Comparison of ENCODE assay signal across 11 mouse cellular contexts in genomic region chr19:47403391-47404379, GRCm38 (mm10).
DNase-seq lines count a peak whose midpoint lies in the region; ATAC-seq and TF ChIP-seq lines count a peak whose summit lies in the region.
"Had no signal": no experiment of that assay in that cellular context is flagged by ENCODE, and none has a peak within 500 bp of the region (broad histone marks: within the 10 kb centered on the region; RNA-seq: fewer than 3 reads in every experiment).

No protein-coding gene starts in this region.

- no peak for ATAC-seq in lung, embryonic 14.5 days (ENCODE audit: insufficient read depth)
- ATAC-seq in erythroblast, adult 5-6 weeks (replicated peaks; ENCODE audit: low FRiP score, poor library complexity, severe bottlenecking): 0 out of 2 replicates have a peak, but pooled peaks have one; percentile 11

- no peaks in the 10 kb centered on the region for H3K27me3 ChIP-seq in lung, embryonic 14.5 days (ENCODE audit: insufficient read depth, low read length)
- no peaks in the 10 kb centered on the region for H3K27me3 ChIP-seq in myocyte (ENCODE audit: control insufficient read depth, insufficient read depth, insufficient read length)
- H3K27me3 ChIP-seq: forebrain, embryonic 12.5 days; hindbrain, embryonic 15.5 days had no signal

- peak; percentile 44 for DNase-seq in adrenal gland, adult 2 months
- DNase-seq in adrenal gland, adult 8-10 months: no peak
- peak; percentile 31 for DNase-seq in lung, embryonic 14.5 days
- no peak for DNase-seq in lung, postnatal 14 days
- no peak for DNase-seq in thymus, postnatal 0 days (ENCODE audit: low spot score)
- DNase-seq in cerebellum, postnatal 36 days: no peak
- DNase-seq: thymus, postnatal 4 days had no signal

- no peak for TF ChIP-seq CTCF in lung, embryonic 14.5 days (IDR thresholded peaks at IDR 0.05; ENCODE audit: low read depth)

- no peak overlapping the region for H3K4me3 ChIP-seq in lung, embryonic 14.5 days (ENCODE audit: low read depth, low read length)
- no peak overlapping the region for H3K4me3 ChIP-seq in myocyte
- H3K4me3 ChIP-seq: forebrain, embryonic 12.5 days; hindbrain, embryonic 15.5 days had no signal

- no peak overlapping the region for H3K9ac ChIP-seq in lung, embryonic 14.5 days
- H3K9ac ChIP-seq: forebrain, embryonic 12.5 days; hindbrain, embryonic 15.5 days had no signal

- no peak for TF ChIP-seq POLR2A in myocyte (IDR thresholded peaks at IDR 0.05; ENCODE audit: insufficient read length, low read depth)

- peak overlapping the region; percentile 83 for H3K27ac ChIP-seq in lung, embryonic 14.5 days (ENCODE audit: low read depth)
- H3K27ac ChIP-seq: forebrain, embryonic 12.5 days; hindbrain, embryonic 15.5 days had no signal

- no peak overlapping the region for H3K4me2 ChIP-seq in lung, embryonic 14.5 days
- peak overlapping the region; percentile 65 for H3K4me2 ChIP-seq in myocyte (ENCODE audit: low read depth)
- H3K4me2 ChIP-seq: forebrain, embryonic 12.5 days; hindbrain, embryonic 15.5 days had no signal

- peaks cover 4% of the 10 kb centered on the region for H3K79me2 ChIP-seq in myocyte (ENCODE audit: control insufficient read depth, insufficient read depth)

- H3ac ChIP-seq in myocyte (ENCODE audit: control insufficient read depth, insufficient read length): no peak overlapping the region

- H3K9me3 ChIP-seq in lung, embryonic 14.5 days (ENCODE audit: low read depth, low read length): no peaks in the 10 kb centered on the region
- H3K9me3 ChIP-seq: forebrain, embryonic 12.5 days; hindbrain, embryonic 15.5 days had no signal

- H3K4me1 ChIP-seq in lung, embryonic 14.5 days (ENCODE audit: insufficient read depth): peaks cover 20% of the 10 kb centered on the region

- no peaks in the 10 kb centered on the region for H3K36me3 ChIP-seq in lung, embryonic 14.5 days (ENCODE audit: insufficient read depth)
- no peaks in the 10 kb centered on the region for H3K36me3 ChIP-seq in myocyte (ENCODE audit: control insufficient read depth, insufficient read depth)
- H3K36me3 ChIP-seq: hindbrain, embryonic 15.5 days had no signal

- WGBS in lung, embryonic 14.5 days: 52% methylated on average over 3 of the region's 3 CpGs

TF ChIP-seq in myocyte, 11 proteins besides CTCF, POLR2A, EP300 and RAD21:
- TF ChIP-seq REST (IDR thresholded peaks at IDR 0.05; ENCODE audit: insufficient read depth, insufficient read length): no peak
- TF ChIP-seq POLR2AphosphoS2 (IDR thresholded peaks at IDR 0.05; ENCODE audit: insufficient read length, low read depth): no peak
- no peak for TF ChIP-seq TCF3 (IDR thresholded peaks at IDR 0.05; ENCODE audit: insufficient read length, low read depth)
- no peak for TF ChIP-seq CEBPB (IDR thresholded peaks at IDR 0.05; ENCODE audit: insufficient read depth, poor library complexity, severe bottlenecking)
- no peak for TF ChIP-seq SRF (IDR thresholded peaks at IDR 0.05; ENCODE audit: control insufficient read depth, insufficient read length, low read depth)
- TF ChIP-seq MYOD1 (IDR thresholded peaks at IDR 0.05; ENCODE audit: control insufficient read depth in 1 of 3, insufficient read length in 2 of 3, low read depth in 2 of 3): no peak
- TF ChIP-seq USF1 (IDR thresholded peaks at IDR 0.05; ENCODE audit: low read depth): no peak
- TF ChIP-seq E2F4 (IDR thresholded peaks at IDR 0.05; ENCODE audit: insufficient read depth): no peak
- TF ChIP-seq MYOG (IDR thresholded peaks at IDR 0.05; ENCODE audit: control insufficient read depth in 1 of 3, insufficient read depth in 1 of 3, insufficient read length in 2 of 3, low read depth in 2 of 3): no peak
- TF ChIP-seq MAX (IDR thresholded peaks at IDR 0.05; ENCODE audit: low read depth): no peak
TF ChIP-seq in myocyte: peak in this region for 0.

Comparison
In these comparisons a context has a peak if more than half of its experiments do, and no peak if none do; other contexts are left out.
1. DNase-seq: peak in adrenal gland, adult 2 months (single experiment) and lung, embryonic 14.5 days (single experiment); none in adrenal gland, adult 8-10 months (single experiment), lung, postnatal 14 days (single experiment), thymus, postnatal 0 days (single experiment) and cerebellum, postnatal 36 days (0 of 2).